Mouse (Mus musculus): ENCODE measurements around the gene Tm7sf2.
A peak's percentile ranks its signal among the peaks of the same experiment; 100 is the strongest.
"Not testable (repeated sequence)": the region's sequence is repeated elsewhere in the genome, so short reads cannot be mapped to it uniquely, and the experiment has no call there.

The Tm7sf2 gene

GRCm38 (mm10) chr19:6044102-6044501 is 24.1 kb downstream of the Tm7sf2 start:
- DNase-seq (ENCODE audit: low spot score): not testable (repeated sequence)

GRCm38 (mm10) chr19:6042293-6042692 is 25.9 kb downstream of the Tm7sf2 start:
- no peak for DNase-seq (ENCODE audit: low spot score)

- no peak for DNase-seq (ENCODE audit: low spot score)
Observed at GRCm38 (mm10) chr19:6040002-6040401, 28.2 kb downstream of the Tm7sf2 start.

GRCm38 (mm10) chr19:6038326-6038725 is 29.8 kb downstream of the Tm7sf2 start:
- no peak for DNase-seq (ENCODE audit: low spot score)

GRCm38 (mm10) chr19:6037695-6038094 is 30.5 kb downstream of the Tm7sf2 start:
- no peak for DNase-seq (ENCODE audit: low spot score)

- no peak for DNase-seq (ENCODE audit: low spot score)
Observed at GRCm38 (mm10) chr19:6035966-6036585, 32.1 kb downstream of the Tm7sf2 start.

- no peak for DNase-seq (ENCODE audit: low spot score)
Observed at GRCm38 (mm10) chr19:6030520-6031280, 37.5 kb downstream of the Tm7sf2 start.

GRCm38 (mm10) chr19:6029426-6029825 is 38.7 kb downstream of the Tm7sf2 start:
- no peak for DNase-seq (ENCODE audit: low spot score)

- no peak for DNase-seq (ENCODE audit: low spot score)
Observed at GRCm38 (mm10) chr19:6028991-6029390, 39.2 kb downstream of the Tm7sf2 start.

GRCm38 (mm10) chr19:6023930-6024329 is 44.2 kb downstream of the Tm7sf2 start:
- peak; percentile 71 for DNase-seq (ENCODE audit: low spot score)

- DNase-seq (ENCODE audit: low spot score): no peak
Observed at GRCm38 (mm10) chr19:6023059-6023458, 45.1 kb downstream of the Tm7sf2 start.

- DNase-seq (ENCODE audit: low spot score): no peak
Observed at GRCm38 (mm10) chr19:6020276-6020675, 47.9 kb downstream of the Tm7sf2 start.

GRCm38 (mm10) chr19:6018142-6019089 is 49.8 kb downstream of the Tm7sf2 start:
- peak; percentile 66 for DNase-seq (ENCODE audit: low spot score)

GRCm38 (mm10) chr19:6016532-6016931 is 51.6 kb downstream of the Tm7sf2 start:
- DNase-seq (ENCODE audit: low spot score): no peak

- DNase-seq (ENCODE audit: low spot score): peak; percentile 36
Observed at GRCm38 (mm10) chr19:6015511-6016315, 52.5 kb downstream of the Tm7sf2 start, which contains the start of gene Capn1. TSS of gene Capn1 (minus strand) at chr19:6015897.

GRCm38 (mm10) chr19:6014991-6015510 is 53.1 kb downstream of the Tm7sf2 start:
- DNase-seq (ENCODE audit: low spot score): no peak

GRCm38 (mm10) chr19:6013691-6014090 is 54.5 kb downstream of the Tm7sf2 start:
- no peak for DNase-seq (ENCODE audit: low spot score)

Data from testis, postnatal 14 days (tissue).